Mouse (Mus musculus): Measurements from ENCODE around the gene Sox18. TPM values are rescaled to one million over a fixed set of nuclear protein-coding genes. Genes with fewer than 3 reads are reported as not detected.

The Sox18 gene
- polyA plus RNA-seq (2012; rRNA removed), result 16.8 and 21.8 TPM in 2 replicates

GRCm38 (mm10) chr2:181671326-181671725 lies at the start of gene Sox18:
Gene Sox18, minus strand, starts transcription at chr2:181671640.
- H3K4me3 ChIP-seq (ENCODE audit: insufficient read depth, low read length), result peak within 1 kb of the TSS; percentile 45
- TF ChIP-seq POLR2A (IDR thresholded peaks at IDR 0.05; ENCODE audit: extremely low read depth, insufficient read depth, low read length) (peak; percentile 79), CTCF (IDR thresholded peaks at IDR 0.05; ENCODE audit: extremely low read depth, insufficient read depth, low read length) (no peak)
- H3K4me1 ChIP-seq (ENCODE audit: control insufficient read depth, insufficient read depth, low read length), result no peaks in the 10 kb centered on the region
- peak within 1 kb of the TSS; percentile 72 for H3K27ac ChIP-seq (ENCODE audit: insufficient read depth, low read length)

GRCm38 (mm10) chr2:181721200-181721599 lies 49.8 kb upstream of the Sox18 start:
- no peak overlapping the region for H3K27ac ChIP-seq (ENCODE audit: insufficient read depth, low read length)
- H3K4me3 ChIP-seq (ENCODE audit: insufficient read depth, low read length), result no peak overlapping the region
- H3K4me1 ChIP-seq (ENCODE audit: control insufficient read depth, insufficient read depth, low read length), result peaks cover 4% of the 10 kb centered on the region
- TF ChIP-seq POLR2A (IDR thresholded peaks at IDR 0.05; ENCODE audit: extremely low read depth, insufficient read depth, low read length) (no peak), CTCF (IDR thresholded peaks at IDR 0.05; ENCODE audit: extremely low read depth, insufficient read depth, low read length) (no peak)

GRCm38 (mm10) chr2:181720061-181720460 lies 48.6 kb upstream of the Sox18 start:
- Histone ChIP-seq H3K27ac (ENCODE audit: insufficient read depth, low read length) (no peak overlapping the region), H3K4me1 (ENCODE audit: control insufficient read depth, insufficient read depth, low read length) (peaks cover 7% of the 10 kb centered on the region), H3K4me3 (ENCODE audit: insufficient read depth, low read length) (no peak overlapping the region)
- TF ChIP-seq CTCF (IDR thresholded peaks at IDR 0.05; ENCODE audit: extremely low read depth, insufficient read depth, low read length) (no peak), POLR2A (IDR thresholded peaks at IDR 0.05; ENCODE audit: extremely low read depth, insufficient read depth, low read length) (no peak)

GRCm38 (mm10) chr2:181716991-181717390 lies 45.6 kb upstream of the Sox18 start:
- H3K4me1 ChIP-seq (ENCODE audit: control insufficient read depth, insufficient read depth, low read length), result peaks cover 10% of the 10 kb centered on the region; the same call in 1 of the 2 replicates
- TF ChIP-seq CTCF (IDR thresholded peaks at IDR 0.05; ENCODE audit: extremely low read depth, insufficient read depth, low read length), result no peak
- no peak for TF ChIP-seq POLR2A (IDR thresholded peaks at IDR 0.05; ENCODE audit: extremely low read depth, insufficient read depth, low read length)
- H3K27ac ChIP-seq (ENCODE audit: insufficient read depth, low read length), result no peak overlapping the region
- H3K4me3 ChIP-seq (ENCODE audit: insufficient read depth, low read length), result no peak overlapping the region; the same call in 1 of the 2 replicates

- TF ChIP-seq CTCF (IDR thresholded peaks at IDR 0.05; ENCODE audit: extremely low read depth, insufficient read depth, low read length) (no peak), POLR2A (IDR thresholded peaks at IDR 0.05; ENCODE audit: extremely low read depth, insufficient read depth, low read length) (no peak)
- Histone ChIP-seq H3K4me3 (ENCODE audit: insufficient read depth, low read length) (peak overlapping the region; percentile 80), H3K4me1 (ENCODE audit: control insufficient read depth, insufficient read depth, low read length) (peaks cover 10% of the 10 kb centered on the region; the same call in 1 of the 2 replicates), H3K27ac (ENCODE audit: insufficient read depth, low read length) (0 out of 2 replicates have a peak overlapping the region, but pooled peaks have one; percentile 5)
These were observed 43.9 kb upstream of the Sox18 start for GRCm38 (mm10) chr2:181715382-181715781.

- TF ChIP-seq POLR2A (IDR thresholded peaks at IDR 0.05; ENCODE audit: extremely low read depth, insufficient read depth, low read length) (peak; percentile 50; the same call in 1 of the 2 replicates), CTCF (IDR thresholded peaks at IDR 0.05; ENCODE audit: extremely low read depth, insufficient read depth, low read length) (no peak)
- Histone ChIP-seq H3K27ac (ENCODE audit: insufficient read depth, low read length) (peak within 1 kb of the TSS; percentile 86), H3K4me1 (ENCODE audit: control insufficient read depth, insufficient read depth, low read length) (peaks cover 10% of the 10 kb centered on the region; the same call in 1 of the 2 replicates), H3K4me3 (ENCODE audit: insufficient read depth, low read length) (peak within 1 kb of the TSS; percentile 80)
These were observed 43.5 kb upstream of the Sox18 start, which contains the start of gene Oprl1 for GRCm38 (mm10) chr2:181714903-181715326. Gene Oprl1, plus strand, starts transcription at chr2:181715016.

- H3K4me1 ChIP-seq (ENCODE audit: control insufficient read depth, insufficient read depth, low read length), result peaks cover 10% of the 10 kb centered on the region; the same call in 1 of the 2 replicates
These were observed 42.3 kb upstream of the Sox18 start for GRCm38 (mm10) chr2:181713749-181714148.

GRCm38 (mm10) chr2:181706668-181707067 lies 35.2 kb upstream of the Sox18 start:
- peak; percentile 44; the same call in 1 of the 2 replicates for TF ChIP-seq CTCF (IDR thresholded peaks at IDR 0.05; ENCODE audit: extremely low read depth, insufficient read depth, low read length)
- TF ChIP-seq POLR2A (IDR thresholded peaks at IDR 0.05; ENCODE audit: extremely low read depth, insufficient read depth, low read length), result no peak
- Histone ChIP-seq H3K27ac (ENCODE audit: insufficient read depth, low read length) (no peak overlapping the region), H3K4me3 (ENCODE audit: insufficient read depth, low read length) (no peak overlapping the region), H3K4me1 (ENCODE audit: control insufficient read depth, insufficient read depth, low read length) (no peaks in the 10 kb centered on the region)

More at GRCm38 (mm10) chr2:181713749-181714148, 42.3 kb upstream of the Sox18 start:
- TF ChIP-seq POLR2A (IDR thresholded peaks at IDR 0.05; ENCODE audit: extremely low read depth, insufficient read depth, low read length), result 0 out of 2 replicates have a peak, but pooled peaks have one; percentile 14
- no peak for TF ChIP-seq CTCF (IDR thresholded peaks at IDR 0.05; ENCODE audit: extremely low read depth, insufficient read depth, low read length)
- peak overlapping the region; percentile 86 for H3K27ac ChIP-seq (ENCODE audit: insufficient read depth, low read length)
- H3K4me3 ChIP-seq (ENCODE audit: insufficient read depth, low read length), result no peak overlapping the region; the same call in 1 of the 2 replicates

- H3K4me1 ChIP-seq (ENCODE audit: control insufficient read depth, insufficient read depth, low read length), result no peaks in the 10 kb centered on the region
- no peak for TF ChIP-seq CTCF (IDR thresholded peaks at IDR 0.05; ENCODE audit: extremely low read depth, insufficient read depth, low read length)
- no peak for TF ChIP-seq POLR2A (IDR thresholded peaks at IDR 0.05; ENCODE audit: extremely low read depth, insufficient read depth, low read length)
- H3K4me3 ChIP-seq (ENCODE audit: insufficient read depth, low read length), result no peak within 1 kb of the TSS
- H3K27ac ChIP-seq (ENCODE audit: insufficient read depth, low read length), result no peak within 1 kb of the TSS
These were observed 26.8 kb upstream of the Sox18 start, which contains the start of gene Lkaaear1 for GRCm38 (mm10) chr2:181698241-181698640. Gene Lkaaear1, minus strand, starts transcription at chr2:181698442.

Measured in cortical plate, adult 2 months (tissue).